Mouse (Mus musculus) spleen, adult 2 months (tissue): ENCODE data around the gene Myog.

Source experiments
- CTCF ChIP-seq: fragments of 200-500 bp; IDR thresholded peaks from 2 replicates; pipeline ENCODE4 v1.5.1; 2011; ENCODE audit warnings: mild to moderate bottlenecking, inconsistent platforms; ENCODE audit not compliant: insufficient read depth, insufficient read length, insufficient replicate concordance; ENCODE audit errors: extremely low read depth
- POLR2A ChIP-seq: fragments of 200-500 bp; IDR thresholded peaks from 2 replicates; pipeline ENCODE4 v1.6.1; 2011; ENCODE audit warnings: low read depth, low read length, inconsistent platforms

DNA sequence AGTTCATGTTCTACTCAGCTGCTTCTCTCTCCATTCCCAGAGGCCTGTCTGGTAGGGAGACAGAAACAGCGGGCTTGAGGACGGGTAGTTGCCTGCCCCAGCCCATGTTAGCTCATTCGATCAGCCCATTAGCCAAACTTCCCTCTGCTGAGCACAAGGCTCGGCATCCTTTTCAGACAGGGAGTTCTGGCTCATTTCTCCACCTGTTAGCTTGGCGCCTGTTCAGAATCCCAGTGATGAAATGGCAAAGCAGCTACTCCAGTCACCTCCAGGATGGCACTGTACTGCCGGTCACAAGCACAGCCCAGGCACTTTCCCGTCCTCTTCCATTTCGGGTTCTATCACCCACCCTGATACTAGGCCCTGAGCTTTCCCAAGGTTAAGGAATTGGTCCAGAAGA lies 7.5 kb downstream of the Myog start:
- TF ChIP-seq CTCF (no peak), POLR2A (no peak)
